Mouse (Mus musculus): Measurements from ENCODE around the gene Adtrp.

GRCm38 (mm10) chr13:41746971-41747615 lies 100.4 kb downstream of the Adtrp start:
- 0 out of 2 replicates have a peak, but pooled peaks have one; percentile 3 for TF ChIP-seq CTCF (IDR thresholded peaks at IDR 0.05; ENCODE audit: borderline replicate concordance, extremely low read depth, insufficient read depth, insufficient read length)
- no peak for TF ChIP-seq POLR2A (IDR thresholded peaks at IDR 0.05; ENCODE audit: borderline replicate concordance, extremely low read depth, insufficient read depth, insufficient read length, poor library complexity, severe bottlenecking)
